Mouse (Mus musculus): ENCODE measurements around the gene Clstn3.

- peak; percentile 67; the same call in 1 of the 2 replicates for TF ChIP-seq POLR2A (IDR thresholded peaks at IDR 0.05; ENCODE audit: borderline replicate concordance, insufficient read depth, low read length)
- no peak for TF ChIP-seq CTCF (IDR thresholded peaks at IDR 0.05; ENCODE audit: borderline replicate concordance, insufficient read depth, low read depth, low read length)
Observed at GRCm38 (mm10) chr6:124414927-124415325, 49.7 kb downstream of the Clstn3 start, which contains the start of gene Pex5.

All from cerebellum, adult 2 months (tissue).